Mouse (Mus musculus) MEL (cell line): ENCODE measurements around the gene Cwc25. TPM values are rescaled to one million over a fixed set of nuclear protein-coding genes. Genes with fewer than 3 reads are reported as not detected.

Experiments
- DNase-seq: peaks from one replicate; pipeline ENCODE4 v3.0.0; 2011; ENCODE audit warnings: low read depth, low spot score
- H3K27ac ChIP-seq: 2 replicates; pipeline ENCODE4 v1.5.1; 2012; ENCODE audit warnings: low read depth, mild to moderate bottlenecking, control low read depth, low read length, moderate library complexity; ENCODE audit not compliant: control insufficient read depth
- H3K27me3 ChIP-seq, 2 experiments: fragments of 150-350 bp in 1 of 2; sonication (generic) in 1 of 2; 2 replicates each; pipeline ENCODE4 v1.6.1; 2012; ENCODE audit warnings: low read length in 2 of 2, mild to moderate bottlenecking in 2 of 2, improper control_type of control experiment in 1 of 2, moderate library complexity in 1 of 2; ENCODE audit not compliant: insufficient read depth in 2 of 2, control insufficient read depth in 1 of 2
- H3K36me3 ChIP-seq, 2 experiments: 2 replicates each; pipeline ENCODE4 v1.6.1; 2012 to 2014; ENCODE audit warnings: low read length in 2 of 2, improper control_type of control experiment in 1 of 2, inconsistent platforms in 1 of 2, mild to moderate bottlenecking in 1 of 2; ENCODE audit not compliant: insufficient read depth in 2 of 2, control insufficient read depth in 1 of 2
- H3K4me1 ChIP-seq, 2 experiments: fragments of 150-350 bp in 1 of 2; sonication (generic) in 1 of 2; 2 replicates each; pipeline ENCODE4 v1.6.1; 2012; ENCODE audit warnings: low read length in 2 of 2, improper control_type of control experiment in 1 of 2, mild to moderate bottlenecking in 1 of 2; ENCODE audit not compliant: insufficient read depth in 2 of 2, control insufficient read depth in 1 of 2
- H3K4me3 ChIP-seq, 2 experiments: fragments of 150-350 bp in 1 of 2; sonication (generic) in 1 of 2; 2 replicates each; pipeline ENCODE4 v1.5.1; 2012; ENCODE audit warnings: low read depth in 2 of 2, low read length in 2 of 2, mild to moderate bottlenecking in 2 of 2, moderate library complexity in 2 of 2, control low read depth in 1 of 2, improper control_type of control experiment in 1 of 2; ENCODE audit not compliant: control insufficient read depth in 1 of 2, insufficient read depth in 1 of 2
- H3K79me2 ChIP-seq: 2 replicates; pipeline ENCODE4 v1.6.1; 2012; ENCODE audit warnings: mild to moderate bottlenecking, low read length, moderate library complexity; ENCODE audit not compliant: control insufficient read depth, poor library complexity, insufficient read depth
- H3K9ac ChIP-seq: 2 replicates; pipeline ENCODE4 v1.6.1; 2012; ENCODE audit warnings: low read depth, mild to moderate bottlenecking, control low read depth, low read length, moderate library complexity; ENCODE audit not compliant: control insufficient read depth, poor library complexity, severe bottlenecking
- H3K9me3 ChIP-seq: fragments of 150-350 bp; sonication (generic); replicated peaks from 2 replicates; pipeline ENCODE4 v1.6.1; 2012; ENCODE audit warnings: mild to moderate bottlenecking, low read length, improper control_type of control experiment, moderate library complexity; ENCODE audit not compliant: insufficient read depth
- BHLHE40 ChIP-seq: IDR thresholded peaks from 2 replicates; pipeline ENCODE4 v1.6.1; 2012; ENCODE audit warnings: low read depth, mild to moderate bottlenecking, inconsistent platforms, low read length, improper control_type of control experiment, borderline replicate concordance
- CHD2 ChIP-seq: IDR thresholded peaks from 2 replicates; pipeline ENCODE4 v1.6.1; 2011; ENCODE audit warnings: low read length, improper control_type of control experiment
- CTCF ChIP-seq, 3 experiments: IDR thresholded peaks in 2 of 3; conservative IDR thresholded peaks in 1 of 3; 2 replicates each; pipeline ENCODE4 v1.5.1; 2011 to 2012; ENCODE audit warnings: low read length in 3 of 3, low read depth in 2 of 3, mild to moderate bottlenecking in 2 of 3, improper control_type of control experiment in 1 of 3, inconsistent platforms in 1 of 3, mixed read lengths in 1 of 3, moderate library complexity in 1 of 3; ENCODE audit not compliant: control insufficient read depth in 1 of 3, insufficient read depth in 1 of 3, poor library complexity in 1 of 3, severe bottlenecking in 1 of 3
- ELF1 ChIP-seq: IDR thresholded peaks from 2 replicates; pipeline ENCODE4 v1.6.1; 2014; ENCODE audit warnings: low read depth, mild to moderate bottlenecking, inconsistent platforms, low read length, improper control_type of control experiment, moderate library complexity
- GABPA ChIP-seq: IDR thresholded peaks from 2 replicates; pipeline ENCODE4 v1.6.1; 2012; ENCODE audit warnings: low read depth, mild to moderate bottlenecking, inconsistent platforms, low read length, improper control_type of control experiment, moderate library complexity
- HCFC1 ChIP-seq: IDR thresholded peaks from 2 replicates; pipeline ENCODE4 v1.6.1; 2012; ENCODE audit warnings: low read depth, mild to moderate bottlenecking, inconsistent platforms, low read length, improper control_type of control experiment, moderate library complexity
- JUND ChIP-seq: IDR thresholded peaks from 2 replicates; pipeline ENCODE4 v1.6.1; 2011; ENCODE audit warnings: low read depth, mild to moderate bottlenecking, improper control_type of control experiment, low read length
- KAT2A ChIP-seq: conservative IDR thresholded peaks from 2 replicates; pipeline ENCODE4 v1.6.1; 2012; ENCODE audit warnings: low read depth, low read length, improper control_type of control experiment, inconsistent platforms
- MAFK ChIP-seq: IDR thresholded peaks from 2 replicates; pipeline ENCODE4 v1.6.1; 2011; ENCODE audit warnings: low read depth, mild to moderate bottlenecking, low read length, improper control_type of control experiment, borderline replicate concordance
- MEF2A ChIP-seq: IDR thresholded peaks from 2 replicates; pipeline ENCODE4 v1.6.1; 2014; ENCODE audit warnings: low read depth, mild to moderate bottlenecking, inconsistent platforms, low read length, improper control_type of control experiment; ENCODE audit not compliant: poor library complexity, insufficient replicate concordance, severe bottlenecking; ENCODE audit errors: extremely low read depth
- MXI1 ChIP-seq: IDR thresholded peaks from 2 replicates; pipeline ENCODE4 v1.6.1; 2011; ENCODE audit warnings: mild to moderate bottlenecking, low read depth, low read length, improper control_type of control experiment
- MYB ChIP-seq: IDR thresholded peaks from 2 replicates; pipeline ENCODE4 v1.6.1; 2011; ENCODE audit warnings: mild to moderate bottlenecking, low read depth, low read length, improper control_type of control experiment
- MYC ChIP-seq: IDR thresholded peaks from 2 replicates; pipeline ENCODE4 v1.6.1; 2011; ENCODE audit warnings: low read depth, mild to moderate bottlenecking, low read length, improper control_type of control experiment, moderate library complexity
- NRF1 ChIP-seq: IDR thresholded peaks from 2 replicates; pipeline ENCODE4 v1.6.1; 2014; ENCODE audit warnings: low read depth, mild to moderate bottlenecking, inconsistent platforms, low read length, improper control_type of control experiment, moderate library complexity; ENCODE audit not compliant: poor library complexity, insufficient read depth, severe bottlenecking
- POLR2A ChIP-seq, 2 experiments: IDR thresholded peaks; 2 replicates each; pipeline ENCODE4 v1.6.1; 2011 to 2012; ENCODE audit warnings: low read length in 2 of 2, mild to moderate bottlenecking in 2 of 2, control low read depth in 1 of 2, improper control_type of control experiment in 1 of 2, low read depth in 1 of 2, moderate library complexity in 1 of 2; ENCODE audit not compliant: control insufficient read depth in 1 of 2, insufficient read depth in 1 of 2, poor library complexity in 1 of 2
- POLR2AphosphoS5 ChIP-seq: IDR thresholded peaks from 2 replicates; pipeline ENCODE4 v1.6.1; 2012; ENCODE audit warnings: low read depth, borderline replicate concordance, mild to moderate bottlenecking, inconsistent platforms, low read length, moderate library complexity, mixed read lengths
- RAD21 ChIP-seq: IDR thresholded peaks from 2 replicates; pipeline ENCODE4 v1.6.1; 2011; ENCODE audit warnings: mild to moderate bottlenecking, low read depth, low read length, improper control_type of control experiment
- RCOR1 ChIP-seq: IDR thresholded peaks from 2 replicates; pipeline ENCODE4 v1.6.1; 2012; ENCODE audit warnings: low read depth, mild to moderate bottlenecking, inconsistent platforms, low read length, improper control_type of control experiment
- TAL1 ChIP-seq: IDR thresholded peaks from 2 replicates; pipeline ENCODE4 v1.6.1; 2012; ENCODE audit warnings: mild to moderate bottlenecking, inconsistent platforms, low read length, moderate library complexity, mixed read lengths
- USF1 ChIP-seq: IDR thresholded peaks from 2 replicates; pipeline ENCODE4 v1.6.1; 2014; ENCODE audit warnings: low read depth, mild to moderate bottlenecking, inconsistent platforms, low read length, improper control_type of control experiment, moderate library complexity
- ZNF384 ChIP-seq: IDR thresholded peaks from 2 replicates; pipeline ENCODE4 v1.6.1; 2012; ENCODE audit warnings: low read depth, mild to moderate bottlenecking, inconsistent platforms, low read length, improper control_type of control experiment
- polyA plus RNA-seq, 2 experiments: library from polyadenylated mRNA; stranded (reverse) in 1 of 2; unstranded in 1 of 2; fragments of >175 nt in 1 of 2; fragments of >200 nt in 1 of 2; gene quantifications; 2 replicates each; pipeline versions ENCODE4 v1.2.1 to v1.2.4; 2012; ENCODE audit warnings: low replicate concordance in 2 of 2, low read depth in 1 of 2; ENCODE audit not compliant: insufficient read length in 2 of 2, insufficient read depth in 1 of 2, missing spikeins in 1 of 2
- total RNA-seq: library from RNA; depleted of rRNA; stranded (reverse); fragments of 300-350 nt; gene quantifications from 2 replicates; pipeline ENCODE4 v1.2.3, GENCODE M21; 2012

Gene Cwc25
- total and polyA plus RNA-seq, 3 experiments, result 16.7 to 20.8 TPM; not detected in 1

DNA sequence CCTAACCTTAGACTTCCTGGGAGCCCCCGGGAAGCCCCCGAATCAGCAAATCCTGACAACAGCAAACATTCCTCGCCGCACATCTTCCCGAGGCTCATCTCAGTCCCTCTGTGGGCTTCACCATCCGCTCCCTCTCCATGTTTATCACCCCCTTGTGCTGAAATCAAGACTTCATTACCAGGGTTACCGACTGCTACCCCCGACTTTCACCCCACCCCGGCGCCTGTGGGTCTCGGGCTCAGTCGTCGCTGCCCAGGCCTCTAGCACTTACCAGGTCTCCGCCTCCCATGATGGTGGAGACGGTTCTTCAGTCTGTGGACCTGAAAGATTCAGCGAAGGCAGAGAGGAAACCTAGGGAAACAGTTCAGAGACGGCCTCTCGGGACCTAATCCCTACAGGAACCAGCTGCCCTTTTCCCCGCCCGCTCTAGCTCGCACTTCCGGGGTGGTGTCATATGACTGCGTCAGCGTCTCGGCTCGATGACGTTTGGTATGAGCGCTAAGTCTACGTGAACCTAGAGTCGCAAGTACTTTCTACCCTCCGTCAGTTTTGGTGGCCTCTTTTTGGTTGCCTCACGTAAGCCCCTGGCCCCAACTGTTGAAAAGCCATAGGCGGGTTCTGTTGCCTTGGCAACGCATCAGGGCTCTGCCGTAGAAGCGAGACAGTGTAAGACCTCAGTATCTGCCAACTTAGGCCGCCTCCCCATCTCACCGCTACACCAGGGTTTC, at the start of gene Cwc25 (continued):
- TF ChIP-seq JUND, result 0 out of 2 replicates have a peak, but pooled peaks have one; percentile 77
- no peak for TF ChIP-seq POLR2AphosphoS5
- TF ChIP-seq MXI1, result peak; percentile 93
- TF ChIP-seq MYC, result peak; percentile 54; the same call in 1 of the 2 replicates

DNA sequence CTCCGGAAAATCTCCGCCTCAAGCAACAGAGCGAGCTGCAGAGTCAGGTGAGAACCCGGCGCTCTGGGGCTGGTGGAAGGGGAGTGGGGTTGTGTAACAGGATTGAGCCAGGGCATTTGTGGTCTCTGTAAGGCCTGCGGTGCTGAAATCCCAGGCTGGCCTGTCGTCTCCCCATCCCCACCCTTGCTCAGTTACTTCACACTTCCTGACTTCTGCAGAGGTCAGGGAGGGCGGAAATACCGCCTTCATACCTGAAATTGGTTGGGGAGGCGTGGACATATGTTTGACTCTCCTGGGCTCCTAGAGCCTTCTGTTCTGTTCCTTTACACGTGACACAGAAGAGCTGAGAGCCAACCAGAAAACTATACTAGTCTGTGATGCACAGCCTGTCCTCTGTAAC, 49.4 kb upstream of the Cwc25 start:
- Histone ChIP-seq H3K4me3 (no peak overlapping the region), H3K9me3 (no peaks in the 10 kb centered on the region), H3K27ac (no peak overlapping the region), H3K4me1 (peaks cover 4 to 7% of the 10 kb centered on the region in 2 experiments; a peak in 3 of 4 replicates), H3K27me3 (no peaks in the 10 kb centered on the region), H3K9ac (no peak overlapping the region), H3K36me3 (peaks cover 0 to 7% of the 10 kb centered on the region in 2 experiments; a peak in 2 of 4 replicates), H3K79me2 (no peaks in the 10 kb centered on the region)
- no peak for DNase-seq
- TF ChIP-seq MYC (no peak), BHLHE40 (no peak), CTCF (IDR thresholded peaks at IDR 0.05 in 2 of 3, conservative IDR thresholded peaks at IDR 0.05 in 1 of 3; ENCODE audit: control insufficient read depth in 1 of 3, insufficient read depth in 1 of 3, low read depth in 2 of 3, low read length in 3 of 3, poor library complexity in 1 of 3, severe bottlenecking in 1 of 3) (no peak), MAFK (no peak), HCFC1 (no peak), POLR2AphosphoS5 (no peak), TAL1 (no peak), GABPA (no peak), ZNF384 (no peak), POLR2A (IDR thresholded peaks at IDR 0.05; ENCODE audit: control insufficient read depth in 1 of 2, insufficient read depth in 1 of 2, low read depth in 1 of 2, low read length in 2 of 2, poor library complexity in 1 of 2) (no peak), RCOR1 (no peak), USF1 (no peak), MEF2A (no peak), KAT2A (no peak), NRF1 (no peak), RAD21 (no peak), MYB (no peak), ELF1 (no peak), CHD2 (no peak)
- TF ChIP-seq, all 39 proteins: peak for 0
